Comparison of ENCODE assay signal across 8 mouse cellular contexts in genomic region chr3:79196708-79197437, GRCm38 (mm10).
DNase-seq lines count a peak whose midpoint lies in the region; ATAC-seq and TF ChIP-seq lines count a peak whose summit lies in the region.

No protein-coding gene starts in this region.

- H3K4me1 ChIP-seq in E14TG2a.4 (replicated peaks; ENCODE audit: low read depth, low read length) = peaks cover 24% of the 10 kb centered on the region
- peaks cover 30% of the 10 kb centered on the region for H3K4me1 ChIP-seq in heart, embryonic 13.5 days
- H3K4me1 ChIP-seq in midbrain, embryonic 12.5 days = 0 out of 2 replicates have a peak, but pooled peaks cover 4% of the 10 kb centered on the region

- no peak for DNase-seq in frontal cortex, postnatal 14 days (ENCODE audit: low spot score in 2 of 2)
- DNase-seq in cerebellum, adult 8-10 months = peak; percentile 59
- no peak for DNase-seq in left cerebral cortex, adult 2 months (ENCODE audit: extremely low spot score in 1 of 2, low spot score in 2 of 2)
- DNase-seq in telencephalon, adult 2 months (ENCODE audit: low read depth, low spot score) = peak; percentile 83

- no peaks in the 10 kb centered on the region for H3K27me3 ChIP-seq in E14TG2a.4 (ENCODE audit: insufficient read depth, low read length)
- no peaks in the 10 kb centered on the region for H3K27me3 ChIP-seq in heart, embryonic 13.5 days (replicated peaks)
- H3K27me3 ChIP-seq in midbrain, embryonic 12.5 days = no peaks in the 10 kb centered on the region

- no peak overlapping the region for H3K4me3 ChIP-seq in E14TG2a.4 (replicated peaks; ENCODE audit: low read length)
- peak overlapping the region; percentile 23; the same call in 1 of the 2 replicates for H3K4me3 ChIP-seq in heart, embryonic 13.5 days
- H3K4me3 ChIP-seq in left cerebral cortex, adult 2 months = no peak overlapping the region
- H3K4me3 ChIP-seq in midbrain, embryonic 12.5 days = no peak overlapping the region

- 48% methylated on average over 6 of the region's 6 CpGs for WGBS in heart, embryonic 13.5 days
- 70% methylated on average over 6 of the region's 6 CpGs for WGBS in midbrain, embryonic 12.5 days

- peak overlapping the region; percentile 54 for H3K4me2 ChIP-seq in heart, embryonic 13.5 days
- H3K4me2 ChIP-seq in midbrain, embryonic 12.5 days (replicated peaks) = no peak overlapping the region

- no peaks in the 10 kb centered on the region for H3K9me3 ChIP-seq in E14TG2a.4 (ENCODE audit: low read length)
- no peaks in the 10 kb centered on the region for H3K9me3 ChIP-seq in heart, embryonic 13.5 days
- H3K9me3 ChIP-seq in midbrain, embryonic 12.5 days = no peaks in the 10 kb centered on the region

- peak; percentile 76 for ATAC-seq in frontal cortex, adult (ENCODE audit: low TSS enrichment)
- no peak for ATAC-seq in heart, embryonic 13.5 days (ENCODE audit: extremely low read depth, insufficient number of reproducible peaks, low FRiP score, low TSS enrichment)
- ATAC-seq in midbrain, embryonic 12.5 days (ENCODE audit: low FRiP score, low read depth) = peak; percentile 67; the same call in 1 of the 2 replicates

- intact Hi-C loops in left cerebral cortex, adult 2 months (cut with DNase I) = loop anchor here (1.0 to 5.0 kb wide), 2 partner anchors 110 to 238 kb away; no protein-coding TSS in a partner anchor

- H3K36me3 ChIP-seq in E14TG2a.4 (ENCODE audit: insufficient read depth, low read length) = no peaks in the 10 kb centered on the region
- peaks cover 3% of the 10 kb centered on the region; the same call in 1 of the 2 replicates for H3K36me3 ChIP-seq in heart, embryonic 13.5 days
- H3K36me3 ChIP-seq in midbrain, embryonic 12.5 days = no peaks in the 10 kb centered on the region

- H3K27ac ChIP-seq in heart, embryonic 13.5 days (replicated peaks) = no peak overlapping the region
- peak overlapping the region; percentile 51; the same call in 1 of the 2 replicates for H3K27ac ChIP-seq in left cerebral cortex, adult 2 months
- no peak overlapping the region for H3K27ac ChIP-seq in midbrain, embryonic 12.5 days (replicated peaks)

- TF ChIP-seq CTCF in E14TG2a.4 (conservative IDR thresholded peaks at IDR 0.05; ENCODE audit: low read length) = peak; percentile 36; the same call in 1 of the 2 replicates
- TF ChIP-seq CTCF in left cerebral cortex, adult 2 months (IDR thresholded peaks at IDR 0.05) = peak; percentile 85

- peak overlapping the region; percentile 61; the same call in 1 of the 2 replicates for H3K9ac ChIP-seq in heart, embryonic 13.5 days
- H3K9ac ChIP-seq in midbrain, embryonic 12.5 days (replicated peaks) = no peak overlapping the region

Comparison
In these comparisons a context has a peak if more than half of its experiments do, and no peak if none do; other contexts are left out.
1. DNase-seq: peak in cerebellum, adult 8-10 months (single experiment) and telencephalon, adult 2 months (single experiment); none in frontal cortex, postnatal 14 days (0 of 2) and left cerebral cortex, adult 2 months (0 of 2).